ENCODE assay signal across 11 mouse cellular contexts in genomic region chr2:10921486-10922450, GRCm38 (mm10).
A peak's percentile ranks its signal among the peaks of the same experiment; 100 is the strongest.
DNase-seq lines count a peak whose midpoint lies in the region; ATAC-seq lines count a peak whose summit lies in the region.
"Had no signal": no experiment of that assay in that cellular context is flagged by ENCODE, and none has a peak within 500 bp of the region (broad histone marks: within the 10 kb centered on the region; RNA-seq: fewer than 3 reads in every experiment).

No protein-coding gene starts in this region.

- peaks cover 19% of the 10 kb centered on the region for H3K4me1 ChIP-seq in hindbrain, embryonic 13.5 days (replicated peaks)
- peaks cover 14% of the 10 kb centered on the region for H3K4me1 ChIP-seq in midbrain, embryonic 12.5 days
- no peaks in the 10 kb centered on the region for H3K4me1 ChIP-seq in liver, embryonic 11.5 days (replicated peaks; ENCODE audit: control insufficient read depth, insufficient read depth, low read length)

- H3K27me3 ChIP-seq in hindbrain, embryonic 13.5 days = no peaks in the 10 kb centered on the region
- no peaks in the 10 kb centered on the region for H3K27me3 ChIP-seq in midbrain, embryonic 12.5 days
- no peaks in the 10 kb centered on the region for H3K27me3 ChIP-seq in liver, embryonic 11.5 days (replicated peaks; ENCODE audit: control insufficient read depth, insufficient read depth, low read length)
- H3K27me3 ChIP-seq: Patski had no signal

- 35% methylated on average over 13 of the region's 13 CpGs for WGBS in hindbrain, embryonic 13.5 days
- 35% methylated on average over 13 of the region's 13 CpGs for WGBS in midbrain, embryonic 12.5 days
- 42% methylated on average over 13 of the region's 13 CpGs for WGBS in liver, embryonic 11.5 days

- no peak overlapping the region for H3K9ac ChIP-seq in hindbrain, embryonic 13.5 days
- no peak overlapping the region for H3K9ac ChIP-seq in midbrain, embryonic 12.5 days (replicated peaks)
- no peak overlapping the region for H3K9ac ChIP-seq in liver, embryonic 11.5 days (ENCODE audit: low read depth, low read length)

- H3K4me2 ChIP-seq in hindbrain, embryonic 13.5 days = peak overlapping the region; percentile 16; the same call in 1 of the 2 replicates
- H3K4me2 ChIP-seq in midbrain, embryonic 12.5 days (replicated peaks) = peak overlapping the region; percentile 20; the same call in 1 of the 2 replicates
- no peak overlapping the region for H3K4me2 ChIP-seq in liver, embryonic 11.5 days

- peak; percentile 12 for DNase-seq in embryo, embryonic 11 days
- no peak for DNase-seq in embryo, embryonic 10.5 days (ENCODE audit: low spot score)
- peak; percentile 42 for DNase-seq in brain, adult 2 months (ENCODE audit: low read depth, low spot score)
- no peak for DNase-seq in liver
- DNase-seq in liver, embryonic 11.5 days (ENCODE audit: low spot score) = no peak
- no peak for DNase-seq in spleen, adult 18-20 months
- DNase-seq: kidney, postnatal 36 days had no signal

- peak; percentile 27; the same call in 1 of the 2 replicates for ATAC-seq in hindbrain, embryonic 13.5 days (ENCODE audit: low FRiP score)
- ATAC-seq in midbrain, embryonic 12.5 days (ENCODE audit: low FRiP score, low read depth) = no peak; the same call in 1 of the 2 replicates
- no peak for ATAC-seq in liver, embryonic 11.5 days (replicated peaks; ENCODE audit: low FRiP score)
- ATAC-seq: lung, postnatal 0 days; Patski had no signal

- H3K4me3 ChIP-seq in hindbrain, embryonic 13.5 days = no peak overlapping the region; the same call in 1 of the 2 replicates
- H3K4me3 ChIP-seq in midbrain, embryonic 12.5 days = no peak overlapping the region
- no peak overlapping the region for H3K4me3 ChIP-seq in liver, embryonic 11.5 days (ENCODE audit: low read depth, low read length)

- peak overlapping the region; percentile 69 for H3K27ac ChIP-seq in hindbrain, embryonic 13.5 days
- H3K27ac ChIP-seq in midbrain, embryonic 12.5 days (replicated peaks) = no peak overlapping the region
- H3K27ac ChIP-seq in liver, embryonic 11.5 days (ENCODE audit: low read depth, low read length) = no peak overlapping the region

- no peaks in the 10 kb centered on the region for H3K9me3 ChIP-seq in hindbrain, embryonic 13.5 days
- no peaks in the 10 kb centered on the region for H3K9me3 ChIP-seq in midbrain, embryonic 12.5 days
- H3K9me3 ChIP-seq in liver, embryonic 11.5 days (ENCODE audit: control insufficient read depth, low read length) = no peaks in the 10 kb centered on the region

- no peaks in the 10 kb centered on the region for H3K36me3 ChIP-seq in hindbrain, embryonic 13.5 days
- no peaks in the 10 kb centered on the region for H3K36me3 ChIP-seq in midbrain, embryonic 12.5 days
- no peaks in the 10 kb centered on the region for H3K36me3 ChIP-seq in liver, embryonic 11.5 days (ENCODE audit: control insufficient read depth, insufficient read depth, low read length)

Comparison
In these comparisons a context has a peak if more than half of its experiments do, and no peak if none do; other contexts are left out.
1. DNase-seq: peak in embryo, embryonic 11 days (single experiment) and brain, adult 2 months (single experiment); none in embryo, embryonic 10.5 days (single experiment), liver (single experiment), liver, embryonic 11.5 days (single experiment) and spleen, adult 18-20 months (0 of 2).